Comparison of ENCODE assay signal across 7 mouse cellular contexts in genomic region chr7:98672241-98672955, GRCm38 (mm10). TPM values are rescaled to one million over a fixed set of nuclear protein-coding genes. Genes with fewer than 3 reads are reported as not detected.
A peak's percentile ranks its signal among the peaks of the same experiment; 100 is the strongest.
DNase-seq lines count a peak whose midpoint lies in the region; ATAC-seq lines count a peak whose summit lies in the region.

No protein-coding gene starts in this region.

- no peak overlapping the region for H3K4me3 ChIP-seq in midbrain, embryonic 11.5 days (ENCODE audit: low read depth, low read length)
- H3K4me3 ChIP-seq in midbrain, embryonic 16.5 days (ENCODE audit: low read depth, low read length), result no peak overlapping the region
- H3K4me3 ChIP-seq in stomach, embryonic 15.5 days (replicated peaks), result no peak overlapping the region
- H3K4me3 ChIP-seq in midbrain, embryonic 13.5 days (replicated peaks), result no peak overlapping the region

- no peaks in the 10 kb centered on the region for H3K4me1 ChIP-seq in midbrain, embryonic 11.5 days (ENCODE audit: control insufficient read depth, insufficient read depth, low read length)
- no peaks in the 10 kb centered on the region for H3K4me1 ChIP-seq in midbrain, embryonic 16.5 days (ENCODE audit: control insufficient read depth, insufficient read depth, low read length)
- H3K4me1 ChIP-seq in stomach, embryonic 15.5 days, result peaks cover 20% of the 10 kb centered on the region
- peaks cover 8% of the 10 kb centered on the region for H3K4me1 ChIP-seq in midbrain, embryonic 13.5 days (replicated peaks)

- no peaks in the 10 kb centered on the region for H3K36me3 ChIP-seq in midbrain, embryonic 11.5 days (ENCODE audit: control insufficient read depth, insufficient read depth, low read length)
- no peaks in the 10 kb centered on the region for H3K36me3 ChIP-seq in midbrain, embryonic 16.5 days (ENCODE audit: control insufficient read depth, insufficient read depth, low read length)
- H3K36me3 ChIP-seq in stomach, embryonic 15.5 days, result no peaks in the 10 kb centered on the region
- no peaks in the 10 kb centered on the region for H3K36me3 ChIP-seq in midbrain, embryonic 13.5 days

- DNase-seq in midbrain, embryonic 11.5 days (ENCODE audit: low spot score, missing footprints), result peak; percentile 78
- peak; percentile 68 for DNase-seq in gastrocnemius, adult 18-20 months (ENCODE audit: low spot score)
- peak; percentile 47 for DNase-seq in heart, postnatal 25 days (ENCODE audit: low spot score)
- no peak for DNase-seq in frontal cortex, postnatal 25 days (ENCODE audit: low spot score in 2 of 2)

- H3K27ac ChIP-seq in midbrain, embryonic 11.5 days (ENCODE audit: low read depth, low read length), result no peak overlapping the region
- H3K27ac ChIP-seq in midbrain, embryonic 16.5 days (ENCODE audit: low read length), result no peak overlapping the region
- peak overlapping the region; percentile 62 for H3K27ac ChIP-seq in stomach, embryonic 15.5 days
- no peak overlapping the region for H3K27ac ChIP-seq in midbrain, embryonic 13.5 days

- no peaks in the 10 kb centered on the region for H3K27me3 ChIP-seq in midbrain, embryonic 11.5 days (ENCODE audit: control insufficient read depth, insufficient read depth, low read length)
- no peaks in the 10 kb centered on the region for H3K27me3 ChIP-seq in midbrain, embryonic 16.5 days (ENCODE audit: control insufficient read depth, insufficient read depth, low read depth, low read length)
- H3K27me3 ChIP-seq in stomach, embryonic 15.5 days (replicated peaks), result no peaks in the 10 kb centered on the region
- H3K27me3 ChIP-seq in midbrain, embryonic 13.5 days, result no peaks in the 10 kb centered on the region

- no peak for ATAC-seq in midbrain, embryonic 11.5 days (ENCODE audit: low FRiP score)
- no peak for ATAC-seq in midbrain, embryonic 16.5 days
- peak; percentile 70; the same call in 1 of the 2 replicates for ATAC-seq in stomach, embryonic 15.5 days (ENCODE audit: insufficient read depth, low FRiP score, low read depth)
- ATAC-seq in midbrain, embryonic 13.5 days, result no peak

- H3K9me3 ChIP-seq in midbrain, embryonic 11.5 days (ENCODE audit: control insufficient read depth, low read length), result no peaks in the 10 kb centered on the region
- no peaks in the 10 kb centered on the region for H3K9me3 ChIP-seq in midbrain, embryonic 16.5 days (replicated peaks; ENCODE audit: control insufficient read depth, low read length, poor library complexity, severe bottlenecking)
- H3K9me3 ChIP-seq in stomach, embryonic 15.5 days, result no peaks in the 10 kb centered on the region
- H3K9me3 ChIP-seq in midbrain, embryonic 13.5 days, result no peaks in the 10 kb centered on the region

- no peak overlapping the region for H3K4me2 ChIP-seq in midbrain, embryonic 11.5 days
- no peak overlapping the region for H3K4me2 ChIP-seq in midbrain, embryonic 16.5 days (ENCODE audit: low read length)
- no peak overlapping the region for H3K4me2 ChIP-seq in stomach, embryonic 15.5 days
- H3K4me2 ChIP-seq in midbrain, embryonic 13.5 days (replicated peaks), result no peak overlapping the region

- intact Hi-C loops in heart, postnatal 25 days (cut with DNase I), result no loop called here

- WGBS in midbrain, embryonic 11.5 days, result 66% methylated on average over 11 of the region's 11 CpGs
- WGBS in midbrain, embryonic 16.5 days, result 63% methylated on average over 11 of the region's 11 CpGs
- 37% methylated on average over 11 of the region's 11 CpGs for WGBS in stomach, embryonic 15.5 days
- 61% methylated on average over 11 of the region's 11 CpGs for WGBS in midbrain, embryonic 13.5 days

- H3K9ac ChIP-seq in midbrain, embryonic 11.5 days (ENCODE audit: low read length), result no peak overlapping the region
- no peak overlapping the region; the same call in 1 of the 2 replicates for H3K9ac ChIP-seq in midbrain, embryonic 16.5 days (ENCODE audit: low read depth, low read length)
- H3K9ac ChIP-seq in stomach, embryonic 15.5 days, result no peak overlapping the region
- H3K9ac ChIP-seq in midbrain, embryonic 13.5 days (replicated peaks), result no peak overlapping the region

RNA-seq across cellular contexts. Expression of gene Emsy, which starts 15.8 kb away (rescaled TPM):
- 65.4 and 67.9 TPM in 2 replicates for polyA plus RNA-seq in midbrain, embryonic 11.5 days (2014; fragmentation: Nextera tagmentation; extraction: Ambion mirVana)
- 38.8 and 40.0 TPM in 2 replicates for polyA plus RNA-seq in midbrain, embryonic 16.5 days (2015; fragmentation: Nextera tagmentation; extraction: Ambion mirVana)
- total RNA-seq in gastrocnemius, adult 18-20 months (2021), result 10 to 100 TPM; 14.2 to 18.5 TPM
- 10 to 100 TPM; 25.0 to 31.1 TPM for total RNA-seq in heart, postnatal 25 days (2021)
- polyA plus RNA-seq in stomach, embryonic 15.5 days (2015; fragmentation: Nextera tagmentation; extraction: Ambion mirVana), result 17.6 and 19.4 TPM in 2 replicates
- 42.1 and 45.2 TPM in 2 replicates for polyA plus RNA-seq in midbrain, embryonic 13.5 days (2015; fragmentation: Nextera tagmentation; extraction: Ambion mirVana)

RNA-seq across cellular contexts. Expression of gene Thap12, which starts 30.5 kb away (rescaled TPM):
- 91.3 and 95.2 TPM in 2 replicates for polyA plus RNA-seq in midbrain, embryonic 11.5 days (2014; fragmentation: Nextera tagmentation; extraction: Ambion mirVana)
- 43.5 and 47.5 TPM in 2 replicates for polyA plus RNA-seq in midbrain, embryonic 16.5 days (2015; fragmentation: Nextera tagmentation; extraction: Ambion mirVana)
- 100 to 1,000 TPM; 125 to 134 TPM for total RNA-seq in gastrocnemius, adult 18-20 months (2021)
- 10 to 100 TPM; 70.0 to 76.2 TPM for total RNA-seq in heart, postnatal 25 days (2021)
- polyA plus RNA-seq in stomach, embryonic 15.5 days (2015; fragmentation: Nextera tagmentation; extraction: Ambion mirVana), result 47.2 and 49.5 TPM in 2 replicates
- 48.9 and 52.2 TPM in 2 replicates for polyA plus RNA-seq in midbrain, embryonic 13.5 days (2015; fragmentation: Nextera tagmentation; extraction: Ambion mirVana)

Comparison
In these comparisons a context has a peak if more than half of its experiments do, and no peak if none do; other contexts are left out.
1. DNase-seq: peak in midbrain, embryonic 11.5 days (single experiment), gastrocnemius, adult 18-20 months (single experiment) and heart, postnatal 25 days (single experiment); none in frontal cortex, postnatal 25 days (0 of 2).